22 mouse cellular contexts compared by ENCODE assay signal in genomic region chr9:32219400-32219799, GRCm38 (mm10).
DNase-seq lines count a peak whose midpoint lies in the region; ATAC-seq and TF ChIP-seq lines count a peak whose summit lies in the region.
"Had no signal": no experiment of that assay in that cellular context is flagged by ENCODE, and none has a peak within 500 bp of the region (broad histone marks: within the 10 kb centered on the region; RNA-seq: fewer than 3 reads in every experiment).

No protein-coding gene starts in this region.

- no peak overlapping the region for H3K9ac ChIP-seq in heart, embryonic 16.5 days (ENCODE audit: low read length)
- H3K9ac ChIP-seq: forebrain, embryonic 15.5 days; hindbrain, embryonic 13.5 days; kidney, embryonic 15.5 days; limb, embryonic 15.5 days; liver, embryonic 14.5 days; lung, embryonic 14.5 days had no signal

- 43% methylated on average over 4 of the region's 4 CpGs for WGBS in heart, embryonic 16.5 days

- no peak for TF ChIP-seq CTCF in left cerebral cortex, adult 2 months (IDR thresholded peaks at IDR 0.05)

- peak overlapping the region; percentile 36; the same call in 1 of the 2 replicates for H3K4me2 ChIP-seq in heart, embryonic 16.5 days (ENCODE audit: low read depth, low read length)
- H3K4me2 ChIP-seq: forebrain, embryonic 15.5 days; hindbrain, embryonic 13.5 days; kidney, embryonic 15.5 days; limb, embryonic 15.5 days; lung, embryonic 14.5 days; midbrain, embryonic 11.5 days had no signal

- H3K27ac ChIP-seq in left cerebral cortex, adult 2 months: peak overlapping the region; percentile 71; the same call in 1 of the 2 replicates
- peak overlapping the region; percentile 39 for H3K27ac ChIP-seq in heart, embryonic 16.5 days (ENCODE audit: low read length)
- H3K27ac ChIP-seq: forebrain, embryonic 15.5 days; hindbrain, embryonic 13.5 days; kidney, embryonic 15.5 days; limb, embryonic 15.5 days; liver, embryonic 14.5 days had no signal

- H3K4me1 ChIP-seq in heart, embryonic 16.5 days (ENCODE audit: control insufficient read depth, insufficient read depth, low read length): peaks cover 22% of the 10 kb centered on the region

- DNase-seq in heart, adult 18-20 months: peak; percentile 27 to 35
- no peak for DNase-seq in heart, postnatal 25 days (ENCODE audit: low spot score)
- DNase-seq in left cerebral cortex, adult 2 months (ENCODE audit: extremely low spot score in 1 of 2, low spot score in 2 of 2): no peak
- no peak for DNase-seq in left cerebral cortex, postnatal 4 days
- DNase-seq in neural tube, embryonic 10.5 days (ENCODE audit: extremely low spot score, low spot score): no peak
- DNase-seq: adrenal gland, adult 2 months; cerebellum, adult 8-10 months; kidney, adult 11 months; kidney, postnatal 36 days; layer of hippocampus, adult 9-11 months; lung, embryonic 14.5 days; thymus, adult 18-20 months; thymus, postnatal 36 days had no signal

- H3K9me3 ChIP-seq in heart, embryonic 16.5 days (replicated peaks; ENCODE audit: control insufficient read depth, low read length): no peaks in the 10 kb centered on the region
- H3K9me3 ChIP-seq: forebrain, embryonic 15.5 days; hindbrain, embryonic 13.5 days; kidney, embryonic 15.5 days; limb, embryonic 15.5 days had no signal

- no peak overlapping the region for H3K4me3 ChIP-seq in left cerebral cortex, adult 2 months
- H3K4me3 ChIP-seq in heart, embryonic 16.5 days (ENCODE audit: low read length): no peak overlapping the region
- H3K4me3 ChIP-seq: forebrain, embryonic 15.5 days; hindbrain, embryonic 13.5 days; kidney, embryonic 15.5 days; limb, embryonic 15.5 days had no signal

- no peaks in the 10 kb centered on the region for H3K27me3 ChIP-seq in heart, embryonic 16.5 days (ENCODE audit: control insufficient read depth, insufficient read depth, low read length)
- H3K27me3 ChIP-seq: forebrain, embryonic 15.5 days; hindbrain, embryonic 13.5 days; kidney, embryonic 15.5 days; limb, embryonic 15.5 days had no signal

- H3K36me3 ChIP-seq in heart, embryonic 16.5 days (ENCODE audit: control insufficient read depth, insufficient read depth): no peaks in the 10 kb centered on the region
- H3K36me3 ChIP-seq: forebrain, embryonic 15.5 days; hindbrain, embryonic 13.5 days; kidney, embryonic 15.5 days; limb, embryonic 15.5 days had no signal

- intact Hi-C loops in heart, postnatal 25 days (cut with DNase I): no loop called here
- intact Hi-C loops in left cerebral cortex, adult 2 months (cut with DNase I): no loop called here
- intact Hi-C loops in left cerebral cortex, postnatal 4 days (cut with DNase I): no loop called here

- ATAC-seq in heart, embryonic 16.5 days (replicated peaks; ENCODE audit: extremely low read depth, insufficient read depth, low FRiP score): peak; percentile 58; the same call in 1 of the 2 replicates
- ATAC-seq in activated CD4-positive, CD25-positive, alpha-beta regulatory T cell, adult 4 months: no peak
- ATAC-seq: CD4-positive, CD25-positive, alpha-beta regulatory T cell, adult 4 months; forebrain, embryonic 15.5 days had no signal

Comparison
In these comparisons a context has a peak if more than half of its experiments do, and no peak if none do; other contexts are left out.
1. DNase-seq: peak in heart, adult 18-20 months (2 of 2); none in heart, postnatal 25 days (single experiment), left cerebral cortex, adult 2 months (0 of 2), left cerebral cortex, postnatal 4 days (single experiment) and neural tube, embryonic 10.5 days (single experiment).